Mouse (Mus musculus) limb, embryonic 14.5 days (tissue): ENCODE data around the gene Ccdc180. TPM values are rescaled to one million over a fixed set of nuclear protein-coding genes. Genes with fewer than 3 reads are reported as not detected.

Experiments
- ATAC-seq: fragments of 200-750 bp; cut with Nextera tagmentation; 2 replicates; pipeline ENCODE4 v1.8.0; 2017; ENCODE audit warnings: low read depth, moderate number of reproducible peaks, moderate TSS enrichment; ENCODE audit not compliant: low FRiP score
- DNase-seq: peaks from one replicate; pipeline ENCODE4 v3.0.0-alpha.2; 2015; ENCODE audit warnings: low spot score
- H3K27ac ChIP-seq: fragments of 300-500 bp; sonication (generic); replicated peaks from 2 replicates; pipeline ENCODE4 v1.5.1; 2014; ENCODE audit warnings: low read depth, mild to moderate bottlenecking, low read length, moderate library complexity, mixed read lengths
- H3K27me3 ChIP-seq: fragments of 300-500 bp; sonication (generic); 2 replicates; pipeline ENCODE4 v1.6.1; 2014; ENCODE audit warnings: low read length, mixed read lengths; ENCODE audit not compliant: control insufficient read depth, insufficient read depth
- H3K36me3 ChIP-seq: fragments of 300-500 bp; sonication (generic); 2 replicates; pipeline ENCODE4 v1.6.1; 2014; ENCODE audit warnings: mild to moderate bottlenecking, low read length, moderate library complexity, mixed read lengths; ENCODE audit not compliant: control insufficient read depth, insufficient read depth
- H3K4me1 ChIP-seq: fragments of 300-500 bp; sonication (generic); 2 replicates; pipeline ENCODE4 v1.6.1; 2014; ENCODE audit warnings: antibody characterized with exemption, low read length, mixed read lengths; ENCODE audit not compliant: control insufficient read depth, insufficient read depth
- H3K4me2 ChIP-seq: fragments of 300-500 bp; sonication (generic); replicated peaks from 2 replicates; pipeline ENCODE4 v1.6.1; 2014; ENCODE audit warnings: low read depth, mild to moderate bottlenecking, low read length, moderate library complexity; ENCODE audit not compliant: severe bottlenecking
- H3K4me3 ChIP-seq: fragments of 300-500 bp; sonication (generic); replicated peaks from 2 replicates; pipeline ENCODE4 v1.5.1; 2014; ENCODE audit warnings: low read length
- H3K9ac ChIP-seq: fragments of 300-500 bp; sonication (generic); 2 replicates; pipeline ENCODE4 v1.6.1; 2014; ENCODE audit warnings: mild to moderate bottlenecking, low read depth, low read length, moderate library complexity; ENCODE audit not compliant: severe bottlenecking
- H3K9me3 ChIP-seq: fragments of 300-500 bp; sonication (generic); 2 replicates; pipeline ENCODE4 v1.6.1; 2016; ENCODE audit warnings: low read length; ENCODE audit not compliant: control insufficient read depth
- POLR2A ChIP-seq: fragments of 200-500 bp; IDR thresholded peaks from 2 replicates; pipeline ENCODE4 v1.8.0; 2012; ENCODE audit warnings: inconsistent platforms, mild to moderate bottlenecking, moderate library complexity, borderline replicate concordance; ENCODE audit not compliant: insufficient read depth, insufficient read length; ENCODE audit errors: extremely low read depth
- WGBS: fragments of 180-500 bp; shearing (Covaris S2); extraction: QIAGEN DNeasy Blood & Tissue Kit; methylation state at CpG from one replicate; pipeline ENCODE4 v1.1.7; 2014; 5-methylcytosine and 5-hydroxymethylcytosine counted together
- polyA plus RNA-seq, 2 experiments: library from polyadenylated mRNA; depleted of rRNA in 1 of 2; stranded (reverse) in 1 of 2; unstranded in 1 of 2; fragments of >200 nt; fragmentation: Nextera tagmentation in 1 of 2; extraction: Ambion mirVana in 1 of 2; gene quantifications; 2 replicates each; pipeline versions ENCODE4 v1.2.1 to v1.2.3; 2012 to 2014

Ccdc180 gene
- polyA plus RNA-seq, 2 experiments: 0.03 to 0.07 TPM

DNA sequence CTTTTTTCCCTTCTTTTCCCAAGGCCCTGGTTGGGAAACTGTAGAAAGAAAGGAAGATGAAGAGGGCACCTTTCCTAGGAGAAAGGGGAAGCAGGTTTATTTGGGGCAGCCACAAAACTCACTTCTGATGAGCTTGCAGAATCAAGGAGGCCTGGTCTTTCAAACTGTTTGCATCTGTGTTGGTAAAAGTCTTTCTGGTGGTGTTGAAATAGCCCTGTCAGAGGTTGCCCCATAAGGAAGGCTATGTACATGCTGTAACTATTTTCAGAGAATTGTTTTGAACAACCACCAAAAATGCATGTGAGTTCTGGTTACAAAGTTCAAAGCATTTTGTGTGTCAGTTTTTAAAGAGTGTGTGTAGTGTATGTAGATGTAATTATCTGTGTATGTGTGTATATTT lies 91.0 kb downstream of the Ccdc180 start:
- no peak for ATAC-seq
- no peaks in the 10 kb centered on the region for H3K4me1 ChIP-seq
- no peak overlapping the region for H3K9ac ChIP-seq
- no peak overlapping the region for H3K4me3 ChIP-seq
- H3K4me2 ChIP-seq: no peak overlapping the region
- no peak overlapping the region for H3K27ac ChIP-seq
- no peaks in the 10 kb centered on the region for H3K36me3 ChIP-seq
- no peaks in the 10 kb centered on the region for H3K9me3 ChIP-seq
- no peaks in the 10 kb centered on the region for H3K27me3 ChIP-seq
- DNase-seq: no peak
- no peak for TF ChIP-seq POLR2A

DNA sequence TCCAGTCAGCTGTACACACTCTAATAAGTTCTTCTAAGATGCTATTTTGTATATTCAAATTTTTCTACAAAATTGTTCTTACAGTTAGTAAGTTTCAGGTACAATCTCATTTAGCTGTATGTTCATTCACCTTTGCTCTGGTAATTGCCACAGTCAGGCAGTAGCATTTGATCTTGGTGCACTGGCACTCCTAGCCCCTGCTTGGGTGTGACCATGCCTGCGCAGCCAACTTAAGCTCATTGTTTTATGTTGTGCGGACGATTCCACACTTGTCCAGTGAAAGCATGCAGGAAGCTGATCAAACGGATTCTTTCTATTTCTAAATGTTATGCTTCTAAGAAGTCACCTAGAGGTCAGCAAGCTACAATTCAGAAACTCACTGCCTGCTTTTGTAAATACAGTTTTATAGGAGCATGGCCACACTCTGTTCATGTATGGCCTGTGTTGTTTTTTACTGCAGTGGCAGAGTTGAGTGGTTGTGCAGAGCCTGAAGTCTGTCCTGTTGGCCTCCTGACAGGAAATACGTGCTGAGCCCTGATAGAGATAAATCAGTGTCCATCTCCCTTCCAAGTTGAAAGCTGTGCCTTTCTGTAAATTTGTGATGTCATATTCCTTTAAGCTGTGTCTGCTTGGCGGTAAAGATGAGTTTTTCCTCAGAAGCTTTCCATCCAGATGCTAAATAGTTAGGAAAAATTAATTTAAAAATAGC lies 100.5 kb downstream of the Ccdc180 start:
- H3K27me3 ChIP-seq: no peaks in the 10 kb centered on the region
- no peak overlapping the region for H3K4me2 ChIP-seq
- TF ChIP-seq POLR2A: no peak
- H3K4me3 ChIP-seq: no peak overlapping the region
- WGBS: 57% methylated on average over 6 of the region's 6 CpGs
- H3K27ac ChIP-seq: no peak overlapping the region
- H3K9ac ChIP-seq: no peak overlapping the region
- no peaks in the 10 kb centered on the region for H3K4me1 ChIP-seq
- DNase-seq (no peak), ATAC-seq (no peak)
- 0 out of 2 replicates have a peak, but pooled peaks cover 4% of the 10 kb centered on the region for H3K36me3 ChIP-seq
- H3K9me3 ChIP-seq: no peaks in the 10 kb centered on the region

DNA sequence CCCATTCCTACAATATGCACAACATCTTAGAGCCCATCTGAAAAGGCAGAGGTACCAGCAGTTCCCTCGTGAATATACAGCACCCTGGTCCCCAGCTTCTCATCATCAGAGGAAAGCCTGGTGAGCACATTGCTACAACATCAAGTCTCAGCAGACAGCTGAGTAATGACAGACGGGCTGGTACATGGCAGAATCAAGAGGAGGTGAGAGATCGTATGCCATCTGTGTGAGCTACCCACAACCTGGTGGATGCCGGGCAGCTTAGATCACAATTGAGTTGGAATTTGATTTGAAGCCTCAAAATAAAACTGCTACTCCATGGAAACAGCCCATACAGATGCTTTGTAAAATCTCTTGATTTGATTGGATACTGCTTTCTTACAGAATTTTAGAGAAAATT lies 108.4 kb downstream of the Ccdc180 start:
- H3K9me3 ChIP-seq: no peaks in the 10 kb centered on the region
- no peak overlapping the region for H3K9ac ChIP-seq
- H3K4me3 ChIP-seq: no peak overlapping the region
- DNase-seq: no peak
- H3K27me3 ChIP-seq: no peaks in the 10 kb centered on the region
- no peak for ATAC-seq
- 80% methylated on average over 4 of the region's 4 CpGs for WGBS
- TF ChIP-seq POLR2A: no peak
- H3K36me3 ChIP-seq: no peaks in the 10 kb centered on the region
- H3K4me1 ChIP-seq: 0 out of 2 replicates have a peak, but pooled peaks cover 2% of the 10 kb centered on the region
- H3K27ac ChIP-seq: no peak overlapping the region
- H3K4me2 ChIP-seq: no peak overlapping the region

Other genes with a start within 250 kb of the Ccdc180 start
- gene Aldh1b1, start 91.3 kb upstream of the Ccdc180 start, polyA plus RNA-seq (2012; rRNA removed): 1.3 and 3.1 TPM in 2 replicates
- gene Aldh1b1, start 91.3 kb upstream of the Ccdc180 start, polyA plus RNA-seq (2014; fragmentation: Nextera tagmentation; extraction: Ambion mirVana): 0.83 and 1.0 TPM in 2 replicates
- 0.87 and 1.6 TPM in 2 replicates for gene Igfbpl1, start 63.4 kb upstream of the Ccdc180 start, polyA plus RNA-seq (2012; rRNA removed)
- 0.08 TPM in 1 of 2 replicates, not detected in the other for gene Igfbpl1, start 63.4 kb upstream of the Ccdc180 start, polyA plus RNA-seq (2014; fragmentation: Nextera tagmentation; extraction: Ambion mirVana)
- gene Stra6l, start 41.6 kb upstream of the Ccdc180 start, polyA plus RNA-seq (2012; rRNA removed): 2.1 and 2.5 TPM in 2 replicates
- gene Stra6l, start 41.6 kb upstream of the Ccdc180 start, polyA plus RNA-seq (2014; fragmentation: Nextera tagmentation; extraction: Ambion mirVana): 0.81 and 1.2 TPM in 2 replicates
- gene Tdrd7, start 75.0 kb downstream of the Ccdc180 start, polyA plus RNA-seq (2012; rRNA removed): 12.7 TPM in 2 replicates
- gene Tdrd7, start 75.0 kb downstream of the Ccdc180 start, polyA plus RNA-seq (2014; fragmentation: Nextera tagmentation; extraction: Ambion mirVana): 12.9 and 13.4 TPM in 2 replicates
- gene Tmod1, start 148.6 kb downstream of the Ccdc180 start, polyA plus RNA-seq (2012; rRNA removed): 8.1 and 10.8 TPM in 2 replicates
- 9.9 and 15.8 TPM in 2 replicates for gene Tmod1, start 148.6 kb downstream of the Ccdc180 start, polyA plus RNA-seq (2014; fragmentation: Nextera tagmentation; extraction: Ambion mirVana)
- 54.3 and 75.2 TPM in 2 replicates for gene Ncbp1, start 248.3 kb downstream of the Ccdc180 start, polyA plus RNA-seq (2012; rRNA removed)
- 74.0 and 79.7 TPM in 2 replicates for gene Ncbp1, start 248.3 kb downstream of the Ccdc180 start, polyA plus RNA-seq (2014; fragmentation: Nextera tagmentation; extraction: Ambion mirVana)
- 26.6 and 27.3 TPM in 2 replicates for gene Tstd2, start 248.4 kb downstream of the Ccdc180 start, polyA plus RNA-seq (2012; rRNA removed)
- gene Tstd2, start 248.4 kb downstream of the Ccdc180 start, polyA plus RNA-seq (2014; fragmentation: Nextera tagmentation; extraction: Ambion mirVana): 17.5 and 23.7 TPM in 2 replicates